Mouse (Mus musculus) G1E (cell line): ENCODE measurements around the gene D430042O09Rik.

ENCODE experiments used
- CTCF ChIP-seq: IDR thresholded peaks from 2 replicates; pipeline ENCODE4 v1.5.1; 2012; ENCODE audit warnings: low read depth, low read length, inconsistent platforms, mixed read lengths
- POLR2AphosphoS5 ChIP-seq: IDR thresholded peaks from 2 replicates; pipeline ENCODE4 v1.6.1; 2012; ENCODE audit warnings: low read depth, low read length, inconsistent platforms; ENCODE audit not compliant: insufficient replicate concordance
- TAL1 ChIP-seq: conservative IDR thresholded peaks from 2 replicates; pipeline ENCODE4 v1.6.1; 2012; ENCODE audit warnings: low read depth, low read length, inconsistent platforms, mixed read lengths

GRCm38 (mm10) chr7:125878040-125878439 is 170.4 kb downstream of the D430042O09Rik start:
- TF ChIP-seq CTCF (no peak), TAL1 (no peak), POLR2AphosphoS5 (no peak)
